Mouse (Mus musculus) embryonic fibroblast, embryonic 13.5 days (primary cell): ENCODE data around the gene Ddah1. TPM values are rescaled to one million over a fixed set of nuclear protein-coding genes. Genes with fewer than 3 reads are reported as not detected.

ENCODE experiments used
- H3K27ac ChIP-seq: 2 replicates; pipeline ENCODE4 v1.5.1; 2012; ENCODE audit warnings: low read length, control low read depth, inconsistent platforms; ENCODE audit not compliant: insufficient read depth
- H3K4me1 ChIP-seq: 2 replicates; pipeline ENCODE4 v1.6.1; 2011; ENCODE audit warnings: low read length; ENCODE audit not compliant: control insufficient read depth, insufficient read depth
- H3K4me3 ChIP-seq: 2 replicates; pipeline ENCODE4 v1.5.1; 2011; ENCODE audit warnings: mild to moderate bottlenecking, control low read depth, low read length; ENCODE audit not compliant: insufficient read depth
- CTCF ChIP-seq: IDR thresholded peaks from 2 replicates; pipeline ENCODE4 v1.5.1; 2011; ENCODE audit warnings: mild to moderate bottlenecking, control low read depth, low read length, moderate library complexity, borderline replicate concordance; ENCODE audit not compliant: insufficient read depth
- POLR2A ChIP-seq: IDR thresholded peaks from 2 replicates; pipeline ENCODE4 v1.6.1; 2011; ENCODE audit warnings: low read depth, mild to moderate bottlenecking, control low read depth, low read length, moderate library complexity
- polyA plus RNA-seq: library from polyadenylated mRNA; stranded (reverse); fragments of >200 nt; gene quantifications from 2 replicates; pipeline ENCODE4 v1.2.4, GENCODE M21; 2011; ENCODE audit warnings: low read depth; ENCODE audit not compliant: missing spikeins, insufficient read length

Ddah1 gene
- polyA plus RNA-seq, 1 experiment, result 145 TPM

DNA sequence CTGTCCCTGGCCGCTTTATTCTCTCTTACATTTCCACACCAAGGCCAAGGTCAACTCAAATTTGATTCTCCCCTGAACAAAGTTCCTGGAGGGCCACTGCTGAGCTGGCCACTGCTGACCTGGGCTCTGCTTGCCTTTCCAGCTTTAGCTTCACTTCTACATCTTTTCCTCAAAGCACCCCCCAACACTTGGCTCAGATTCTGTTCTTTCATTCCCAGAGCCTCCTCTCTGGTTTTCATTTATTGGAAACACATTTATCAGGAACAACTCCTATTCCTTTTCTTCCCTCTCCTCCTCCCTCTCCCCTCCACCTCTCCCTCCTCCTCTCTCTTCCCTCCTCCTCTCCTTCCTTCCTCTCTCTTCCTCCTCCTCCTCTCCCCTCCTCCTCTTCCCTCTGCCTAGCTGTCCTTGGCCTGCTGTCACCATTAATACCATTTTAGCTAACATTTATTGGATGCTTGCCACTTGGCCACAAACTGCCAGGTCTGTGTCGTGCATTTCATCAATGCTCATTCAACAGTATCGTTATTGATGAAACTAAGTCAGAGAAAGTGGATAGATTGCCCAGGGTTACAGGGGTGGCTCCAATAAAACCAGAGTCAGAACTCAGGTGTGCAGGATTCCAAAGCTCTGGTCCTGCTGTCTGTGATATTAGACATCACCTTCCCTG lies 3.2 kb downstream of the Ddah1 start:
- Histone ChIP-seq H3K27ac (no peak overlapping the region; the same call in 1 of the 2 replicates), H3K4me3 (no peak overlapping the region), H3K4me1 (peaks cover 6% of the 10 kb centered on the region; the same call in 1 of the 2 replicates)
- TF ChIP-seq CTCF, result no peak
- TF ChIP-seq POLR2A, result no peak

GRCm38 (mm10) chr3:145762957-145763641 lies 4.6 kb downstream of the Ddah1 start:
- Histone ChIP-seq H3K27ac (no peak overlapping the region), H3K4me1 (peaks cover 6% of the 10 kb centered on the region; the same call in 1 of the 2 replicates), H3K4me3 (no peak overlapping the region)
- no peak for TF ChIP-seq CTCF
- TF ChIP-seq POLR2A, result no peak

DNA sequence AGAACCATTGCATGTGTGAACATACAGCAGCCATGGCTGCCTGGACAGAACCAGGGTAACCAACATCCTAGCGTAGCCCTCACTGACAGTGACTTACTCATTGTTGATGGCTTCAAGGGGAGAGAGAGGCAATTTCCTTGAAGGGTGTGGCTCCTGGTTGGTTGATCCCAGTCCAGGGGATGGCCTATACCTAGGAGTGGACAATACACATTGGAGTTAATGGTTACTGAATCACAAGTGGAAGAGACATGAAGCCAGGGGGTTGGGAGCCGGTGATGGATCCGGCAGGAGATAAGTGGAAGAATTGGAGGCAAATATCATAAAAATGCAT lies 5.1 kb downstream of the Ddah1 start:
- no peak for TF ChIP-seq CTCF
- no peak for TF ChIP-seq POLR2A
- peaks cover 6% of the 10 kb centered on the region; the same call in 1 of the 2 replicates for H3K4me1 ChIP-seq
- no peak overlapping the region for H3K27ac ChIP-seq
- no peak overlapping the region for H3K4me3 ChIP-seq

DNA sequence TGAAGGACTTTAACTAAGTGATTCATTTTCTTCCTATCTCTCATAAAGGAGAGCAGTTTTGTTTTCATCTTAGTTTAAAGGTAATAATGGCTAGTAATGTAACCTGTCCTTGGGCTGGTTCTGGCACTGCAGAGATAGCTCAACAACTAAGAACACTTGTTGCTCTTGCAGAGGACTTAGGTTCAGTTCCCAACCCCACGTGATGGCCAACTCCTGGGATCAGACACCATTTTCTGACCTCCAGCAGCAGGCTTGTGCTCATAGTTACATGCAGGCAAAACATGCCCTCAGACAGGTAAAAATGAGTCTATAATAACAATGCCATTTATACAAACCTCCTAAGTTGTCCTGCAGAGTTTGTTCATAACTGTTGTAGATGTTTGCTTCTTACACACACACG lies 5.9 kb downstream of the Ddah1 start:
- H3K4me1 ChIP-seq, result peaks cover 6% of the 10 kb centered on the region; the same call in 1 of the 2 replicates
- no peak overlapping the region for H3K27ac ChIP-seq
- no peak overlapping the region for H3K4me3 ChIP-seq
- no peak for TF ChIP-seq POLR2A
- no peak for TF ChIP-seq CTCF

DNA sequence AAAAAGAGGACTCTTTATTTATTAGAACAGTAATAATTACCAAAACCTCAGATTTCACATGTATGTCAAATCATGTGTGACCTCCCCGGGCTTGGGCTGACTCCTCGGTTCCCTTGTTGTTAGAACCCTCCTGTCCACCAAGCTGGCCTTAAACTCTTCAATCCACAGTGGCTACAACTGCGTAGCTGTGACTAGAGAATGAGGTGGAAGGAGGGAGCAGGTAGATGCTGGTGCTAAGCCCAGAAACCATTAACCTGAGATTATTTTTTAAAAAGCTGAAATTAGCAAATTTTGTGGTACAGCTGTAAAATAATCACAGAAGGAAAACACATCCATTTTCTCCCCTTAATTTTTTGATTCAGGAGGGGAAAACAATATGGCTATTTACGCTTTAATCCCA lies 10.0 kb downstream of the Ddah1 start:
- no peak overlapping the region for H3K4me3 ChIP-seq
- no peaks in the 10 kb centered on the region for H3K4me1 ChIP-seq
- no peak overlapping the region for H3K27ac ChIP-seq
- TF ChIP-seq POLR2A (no peak), CTCF (no peak)

- H3K4me3 ChIP-seq, result no peak overlapping the region
- TF ChIP-seq CTCF, result no peak
- no peak for TF ChIP-seq POLR2A
- H3K4me1 ChIP-seq, result peaks cover 7% of the 10 kb centered on the region; the same call in 1 of the 2 replicates
- H3K27ac ChIP-seq, result no peak overlapping the region
Measured at GRCm38 (mm10) chr3:145773384-145773783, 14.9 kb downstream of the Ddah1 start.

- TF ChIP-seq CTCF (no peak), POLR2A (no peak)
- Histone ChIP-seq H3K4me1 (peaks cover 13% of the 10 kb centered on the region), H3K4me3 (no peak overlapping the region)
Measured at GRCm38 (mm10) chr3:145774336-145774735, 15.9 kb downstream of the Ddah1 start.

DNA sequence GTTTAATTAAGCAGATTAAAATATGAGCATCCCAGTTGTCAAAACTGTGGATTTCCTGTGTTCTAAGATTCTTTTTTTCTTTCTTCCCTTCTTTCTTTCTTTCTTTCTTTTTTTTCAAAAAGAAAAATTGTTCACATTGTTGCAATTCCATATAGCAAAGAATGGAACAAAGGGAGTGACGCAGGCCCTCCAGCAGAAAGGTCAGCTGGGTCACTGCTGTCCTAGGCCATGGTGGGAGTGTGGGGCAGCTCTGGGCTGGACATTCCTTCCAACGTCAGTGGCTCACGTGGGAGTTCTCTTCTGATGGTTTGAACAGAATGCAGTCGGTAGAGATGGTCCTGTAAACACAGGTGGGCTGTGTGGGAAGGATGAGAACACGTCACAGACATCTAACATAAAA lies 16.8 kb downstream of the Ddah1 start:
- TF ChIP-seq POLR2A, result no peak
- no peak for TF ChIP-seq CTCF
- H3K4me3 ChIP-seq, result no peak overlapping the region
- no peak overlapping the region for H3K27ac ChIP-seq
- H3K4me1 ChIP-seq, result peaks cover 13% of the 10 kb centered on the region

More at GRCm38 (mm10) chr3:145774336-145774735, 15.9 kb downstream of the Ddah1 start:
- no peak overlapping the region for H3K27ac ChIP-seq

- no peak for TF ChIP-seq CTCF
- no peak for TF ChIP-seq POLR2A
- no peak overlapping the region for H3K27ac ChIP-seq
- H3K4me1 ChIP-seq, result peaks cover 13% of the 10 kb centered on the region
- no peak overlapping the region for H3K4me3 ChIP-seq
Measured at GRCm38 (mm10) chr3:145775862-145776261, 17.4 kb downstream of the Ddah1 start.

DNA sequence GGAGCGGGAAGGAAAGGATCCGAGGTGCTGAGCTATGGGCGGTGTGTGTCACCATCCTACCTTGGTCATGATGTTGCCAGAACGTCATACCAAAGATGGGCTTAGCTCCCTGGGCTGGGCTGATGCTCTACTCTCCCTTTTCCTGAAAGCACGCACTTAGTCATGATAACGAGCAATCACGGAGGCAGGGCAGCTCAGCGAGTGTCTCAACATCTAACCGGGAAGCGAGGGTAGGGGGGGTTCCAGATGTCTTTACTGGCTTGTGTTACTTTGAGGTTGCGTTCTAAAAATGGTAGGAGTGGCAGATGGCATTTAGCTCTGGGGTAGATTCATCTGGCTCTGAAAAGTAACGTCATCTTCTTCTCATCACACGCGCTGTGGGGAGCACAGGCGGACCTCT lies 18.5 kb downstream of the Ddah1 start:
- no peak for TF ChIP-seq CTCF
- no peak for TF ChIP-seq POLR2A
- H3K27ac ChIP-seq, result no peak overlapping the region
- H3K4me3 ChIP-seq, result no peak overlapping the region
- H3K4me1 ChIP-seq, result peaks cover 13% of the 10 kb centered on the region
